Mouse (Mus musculus): Measurements from ENCODE around the gene Emilin3. TPM values are rescaled to one million over a fixed set of nuclear protein-coding genes. Genes with fewer than 3 reads are reported as not detected.

The Emilin3 gene
- polyA plus RNA-seq, 1 experiment from 2014 or later: 23.2 TPM

- no peak overlapping the region for H3K9ac ChIP-seq (replicated peaks; ENCODE audit: low read depth, low read length)
- no peak overlapping the region for H3K4me2 ChIP-seq (replicated peaks; ENCODE audit: low read depth, low read length)
- 85% methylated on average over 5 of the region's 5 CpGs for WGBS
- H3K27me3 ChIP-seq (ENCODE audit: control insufficient read depth, insufficient read depth, low read length): no peaks in the 10 kb centered on the region
- H3K27ac ChIP-seq (ENCODE audit: low read length): no peak overlapping the region
- H3K4me3 ChIP-seq (ENCODE audit: low read depth, low read length): no peak overlapping the region
- H3K4me1 ChIP-seq (ENCODE audit: control insufficient read depth, insufficient read depth, low read length): no peaks in the 10 kb centered on the region
- H3K9me3 ChIP-seq (ENCODE audit: control insufficient read depth, low read depth, low read length): no peaks in the 10 kb centered on the region
- no peaks in the 10 kb centered on the region for H3K36me3 ChIP-seq (ENCODE audit: control insufficient read depth, insufficient read depth, low read length)
- ATAC-seq (ENCODE audit: insufficient number of reproducible peaks, insufficient read depth, low FRiP score, low read depth): no peak
Observed at GRCm38 (mm10) chr2:160891045-160891444, 21.1 kb downstream of the Emilin3 start.

- Histone ChIP-seq H3K4me3 (ENCODE audit: low read depth, low read length) (peak overlapping the region; percentile 45), H3K9me3 (ENCODE audit: control insufficient read depth, low read depth, low read length) (no peaks in the 10 kb centered on the region), H3K9ac (replicated peaks; ENCODE audit: low read depth, low read length) (0 out of 2 replicates have a peak overlapping the region, but pooled peaks have one; percentile 4), H3K27me3 (ENCODE audit: control insufficient read depth, insufficient read depth, low read length) (no peaks in the 10 kb centered on the region), H3K27ac (ENCODE audit: low read length) (no peak overlapping the region), H3K36me3 (ENCODE audit: control insufficient read depth, insufficient read depth, low read length) (no peaks in the 10 kb centered on the region), H3K4me1 (ENCODE audit: control insufficient read depth, insufficient read depth, low read length) (no peaks in the 10 kb centered on the region), H3K4me2 (replicated peaks; ENCODE audit: low read depth, low read length) (peak overlapping the region; percentile 95)
- under 1% methylated on average over 26 of the region's 26 CpGs for WGBS
- peak; percentile 91 for ATAC-seq (ENCODE audit: insufficient number of reproducible peaks, insufficient read depth, low FRiP score, low read depth)
Observed at GRCm38 (mm10) chr2:160887859-160888258, 24.3 kb downstream of the Emilin3 start.

GRCm38 (mm10) chr2:160887284-160887683 lies 24.8 kb downstream of the Emilin3 start:
- Histone ChIP-seq H3K9ac (replicated peaks; ENCODE audit: low read depth, low read length) (no peak overlapping the region), H3K4me2 (replicated peaks; ENCODE audit: low read depth, low read length) (peak overlapping the region; percentile 95), H3K9me3 (ENCODE audit: control insufficient read depth, low read depth, low read length) (no peaks in the 10 kb centered on the region), H3K27me3 (ENCODE audit: control insufficient read depth, insufficient read depth, low read length) (no peaks in the 10 kb centered on the region), H3K4me3 (ENCODE audit: low read depth, low read length) (peak overlapping the region; percentile 45), H3K36me3 (ENCODE audit: control insufficient read depth, insufficient read depth, low read length) (no peaks in the 10 kb centered on the region), H3K27ac (ENCODE audit: low read length) (no peak overlapping the region), H3K4me1 (ENCODE audit: control insufficient read depth, insufficient read depth, low read length) (no peaks in the 10 kb centered on the region)
- WGBS: 3% methylated on average over 11 of the region's 11 CpGs
- ATAC-seq (ENCODE audit: insufficient number of reproducible peaks, insufficient read depth, low FRiP score, low read depth): peak; percentile 82

GRCm38 (mm10) chr2:160886221-160886620 lies 25.9 kb downstream of the Emilin3 start:
- no peaks in the 10 kb centered on the region for H3K4me1 ChIP-seq (ENCODE audit: control insufficient read depth, insufficient read depth, low read length)
- WGBS: 75% methylated on average over 3 of the region's 3 CpGs
- H3K36me3 ChIP-seq (ENCODE audit: control insufficient read depth, insufficient read depth, low read length): no peaks in the 10 kb centered on the region
- H3K4me2 ChIP-seq (replicated peaks; ENCODE audit: low read depth, low read length): no peak overlapping the region
- H3K9me3 ChIP-seq (ENCODE audit: control insufficient read depth, low read depth, low read length): no peaks in the 10 kb centered on the region
- H3K9ac ChIP-seq (replicated peaks; ENCODE audit: low read depth, low read length): no peak overlapping the region
- no peak overlapping the region for H3K4me3 ChIP-seq (ENCODE audit: low read depth, low read length)
- ATAC-seq (ENCODE audit: insufficient number of reproducible peaks, insufficient read depth, low FRiP score, low read depth): no peak
- H3K27ac ChIP-seq (ENCODE audit: low read length): no peak overlapping the region
- no peaks in the 10 kb centered on the region for H3K27me3 ChIP-seq (ENCODE audit: control insufficient read depth, insufficient read depth, low read length)

- Histone ChIP-seq H3K9ac (replicated peaks; ENCODE audit: low read depth, low read length) (no peak overlapping the region), H3K4me1 (ENCODE audit: control insufficient read depth, insufficient read depth, low read length) (no peaks in the 10 kb centered on the region), H3K27me3 (ENCODE audit: control insufficient read depth, insufficient read depth, low read length) (no peaks in the 10 kb centered on the region), H3K36me3 (ENCODE audit: control insufficient read depth, insufficient read depth, low read length) (no peaks in the 10 kb centered on the region), H3K4me3 (ENCODE audit: low read depth, low read length) (no peak overlapping the region), H3K27ac (ENCODE audit: low read length) (no peak overlapping the region), H3K4me2 (replicated peaks; ENCODE audit: low read depth, low read length) (no peak overlapping the region), H3K9me3 (ENCODE audit: control insufficient read depth, low read depth, low read length) (no peaks in the 10 kb centered on the region)
- ATAC-seq (ENCODE audit: insufficient number of reproducible peaks, insufficient read depth, low FRiP score, low read depth): no peak
- WGBS: 49% methylated on average over 2 of the region's 2 CpGs
Observed at GRCm38 (mm10) chr2:160884830-160885229, 27.3 kb downstream of the Emilin3 start.

- no peaks in the 10 kb centered on the region for H3K9me3 ChIP-seq (ENCODE audit: control insufficient read depth, low read depth, low read length)
- no peaks in the 10 kb centered on the region for H3K36me3 ChIP-seq (ENCODE audit: control insufficient read depth, insufficient read depth, low read length)
- H3K4me3 ChIP-seq (ENCODE audit: low read depth, low read length): no peak overlapping the region
- H3K27me3 ChIP-seq (ENCODE audit: control insufficient read depth, insufficient read depth, low read length): no peaks in the 10 kb centered on the region
- no peaks in the 10 kb centered on the region for H3K4me1 ChIP-seq (ENCODE audit: control insufficient read depth, insufficient read depth, low read length)
- 67% methylated on average over 4 of the region's 4 CpGs for WGBS
- no peak for ATAC-seq (ENCODE audit: insufficient number of reproducible peaks, insufficient read depth, low FRiP score, low read depth)
- no peak overlapping the region for H3K9ac ChIP-seq (replicated peaks; ENCODE audit: low read depth, low read length)
- H3K4me2 ChIP-seq (replicated peaks; ENCODE audit: low read depth, low read length): no peak overlapping the region
- no peak overlapping the region for H3K27ac ChIP-seq (ENCODE audit: low read length)
Observed at GRCm38 (mm10) chr2:160883912-160884311, 28.2 kb downstream of the Emilin3 start.

GRCm38 (mm10) chr2:160882436-160882835 lies 29.7 kb downstream of the Emilin3 start:
- Histone ChIP-seq H3K9me3 (ENCODE audit: control insufficient read depth, low read depth, low read length) (no peaks in the 10 kb centered on the region), H3K4me1 (ENCODE audit: control insufficient read depth, insufficient read depth, low read length) (no peaks in the 10 kb centered on the region), H3K36me3 (ENCODE audit: control insufficient read depth, insufficient read depth, low read length) (no peaks in the 10 kb centered on the region), H3K9ac (replicated peaks; ENCODE audit: low read depth, low read length) (no peak overlapping the region), H3K4me2 (replicated peaks; ENCODE audit: low read depth, low read length) (no peak overlapping the region), H3K27ac (ENCODE audit: low read length) (no peak overlapping the region), H3K4me3 (ENCODE audit: low read depth, low read length) (no peak overlapping the region), H3K27me3 (ENCODE audit: control insufficient read depth, insufficient read depth, low read length) (no peaks in the 10 kb centered on the region)
- WGBS: 74% methylated on average over 5 of the region's 5 CpGs
- ATAC-seq (ENCODE audit: insufficient number of reproducible peaks, insufficient read depth, low FRiP score, low read depth): no peak

GRCm38 (mm10) chr2:160881462-160882101 lies 30.5 kb downstream of the Emilin3 start:
- no peak overlapping the region for H3K4me2 ChIP-seq (replicated peaks; ENCODE audit: low read depth, low read length)
- H3K4me1 ChIP-seq (ENCODE audit: control insufficient read depth, insufficient read depth, low read length): no peaks in the 10 kb centered on the region
- H3K27me3 ChIP-seq (ENCODE audit: control insufficient read depth, insufficient read depth, low read length): no peaks in the 10 kb centered on the region
- ATAC-seq (ENCODE audit: insufficient number of reproducible peaks, insufficient read depth, low FRiP score, low read depth): no peak
- no peaks in the 10 kb centered on the region for H3K36me3 ChIP-seq (ENCODE audit: control insufficient read depth, insufficient read depth, low read length)
- 45% methylated on average over 6 of the region's 6 CpGs for WGBS
- no peak overlapping the region for H3K9ac ChIP-seq (replicated peaks; ENCODE audit: low read depth, low read length)
- no peaks in the 10 kb centered on the region for H3K9me3 ChIP-seq (ENCODE audit: control insufficient read depth, low read depth, low read length)
- no peak overlapping the region for H3K27ac ChIP-seq (ENCODE audit: low read length)
- no peak overlapping the region for H3K4me3 ChIP-seq (ENCODE audit: low read depth, low read length)

Data from stomach, embryonic 14.5 days (tissue).